Mouse (Mus musculus) megakaryocyte, adult 5-6 weeks (primary cell): ENCODE measurements at regions not wholly inside any gene's neighbourhood (a gene's known extent, or its start where the extent isn't known, plus 50 kb on each side); places are given as distances from the start of the nearest gene placed in this dataset.

ENCODE experiments used
- ATAC-seq: 2 replicates; pipeline ENCODE4 v1.8.0; 2016; ENCODE audit warnings: mild to moderate bottlenecking, inconsistent platforms; ENCODE audit not compliant: poor library complexity, severe bottlenecking

GRCm38 (mm10) chrX:103532620-103533199 is 97.7 kb upstream of the Zcchc13 start:
- ATAC-seq: peak; percentile 28; the same call in 1 of the 2 replicates

GRCm38 (mm10) chrX:103533306-103533705 is 97.1 kb upstream of the Zcchc13 start:
- ATAC-seq: no peak

- ATAC-seq: no peak
Observed at GRCm38 (mm10) chrX:103533831-103534230, 96.6 kb upstream of the Zcchc13 start.

- ATAC-seq: no peak
Observed at GRCm38 (mm10) chrX:103546490-103547202, 83.7 kb upstream of the Zcchc13 start.

- peak; percentile 17; the same call in 1 of the 2 replicates for ATAC-seq
Observed at GRCm38 (mm10) chrX:103551304-103551703, 79.1 kb upstream of the Zcchc13 start.

- ATAC-seq: peak; percentile 67
Observed at GRCm38 (mm10) chrX:103553196-103553595, 77.2 kb upstream of the Zcchc13 start.

GRCm38 (mm10) chrX:103553605-103554004 is 76.8 kb upstream of the Zcchc13 start:
- no peak for ATAC-seq

- ATAC-seq: peak; percentile 83
Observed at GRCm38 (mm10) chrX:103555041-103555986, 75.1 kb upstream of the Zcchc13 start.

GRCm38 (mm10) chrX:103556046-103556445 is 74.3 kb upstream of the Zcchc13 start:
- ATAC-seq: no peak

GRCm38 (mm10) chrX:103556681-103557490 is 73.5 kb upstream of the Zcchc13 start:
- no peak for ATAC-seq

- ATAC-seq: no peak
Observed at GRCm38 (mm10) chrX:103557496-103557895, 72.9 kb upstream of the Zcchc13 start.

- ATAC-seq: no peak
Observed at GRCm38 (mm10) chrX:103563531-103564246, 66.7 kb upstream of the Zcchc13 start.

- ATAC-seq: no peak
Observed at GRCm38 (mm10) chrX:103573344-103573743, 57.0 kb upstream of the Zcchc13 start.

- no peak for ATAC-seq
Observed at GRCm38 (mm10) chrX:103579484-103579883, 50.9 kb upstream of the Zcchc13 start.
